In the genomic region with DNA sequence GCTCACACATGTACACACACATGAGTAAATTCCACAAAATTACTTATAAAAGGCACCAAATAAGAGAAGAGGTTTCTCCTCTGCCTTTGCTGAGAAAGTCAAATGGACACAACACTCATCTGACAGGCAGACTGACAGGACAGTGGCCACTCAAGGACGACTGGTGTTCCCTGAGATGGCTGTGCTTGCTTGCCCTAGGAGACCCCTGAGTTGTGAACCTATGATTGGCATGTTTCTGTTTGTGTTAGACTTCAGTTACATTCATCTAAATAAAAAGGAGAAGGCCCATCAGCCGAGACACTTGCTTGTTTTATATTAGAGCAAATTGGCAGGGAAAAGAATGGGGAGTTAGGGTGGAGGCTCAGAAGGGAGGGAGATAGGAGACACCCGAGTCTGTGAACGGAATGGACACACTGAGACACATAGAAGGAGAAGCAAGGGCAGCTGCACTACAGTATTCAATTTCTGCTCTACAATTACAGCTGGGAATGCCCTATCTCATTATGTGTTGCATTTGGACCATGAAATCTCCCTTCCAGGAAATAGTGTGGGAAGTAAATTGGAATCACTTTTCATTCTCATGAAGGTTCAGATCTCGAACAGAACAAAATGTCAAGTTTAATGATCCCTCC, we compare ENCODE assay signal across 20 mouse cellular contexts.
DNase-seq lines count a peak whose midpoint lies in the region; ATAC-seq and TF ChIP-seq lines count a peak whose summit lies in the region.
"Had no signal": no experiment of that assay in that cellular context is flagged by ENCODE, and none has a peak within 500 bp of the region (broad histone marks: within the 10 kb centered on the region; RNA-seq: fewer than 3 reads in every experiment).

No protein-coding gene starts in this region.

- 56% methylated on average over 5 of the region's 5 CpGs for WGBS in heart, adult 2 months
- WGBS in kidney, embryonic 15.5 days: 31% methylated on average over 5 of the region's 5 CpGs
- WGBS in kidney, adult 2 months: 27% methylated on average over 5 of the region's 5 CpGs
- WGBS in neural tube, embryonic 13.5 days: 71% methylated on average over 5 of the region's 5 CpGs

- no peak for TF ChIP-seq EP300 in heart, adult 2 months (IDR thresholded peaks at IDR 0.05; ENCODE audit: insufficient read depth, low read depth, low read length)

- no peak overlapping the region for H3K9ac ChIP-seq in heart, adult 2 months (ENCODE audit: low read depth, low read length)
- no peak overlapping the region for H3K9ac ChIP-seq in kidney, embryonic 15.5 days
- no peak overlapping the region for H3K9ac ChIP-seq in neural tube, embryonic 13.5 days
- H3K9ac ChIP-seq: embryonic facial prominence, embryonic 15.5 days; heart, embryonic 12.5 days; intestine, embryonic 15.5 days had no signal

- no peak overlapping the region for H3K4me3 ChIP-seq in heart, adult 2 months
- no peak overlapping the region for H3K4me3 ChIP-seq in kidney, embryonic 15.5 days (replicated peaks)
- H3K4me3 ChIP-seq in kidney, adult 2 months (ENCODE audit: insufficient read depth, low read depth, low read length): no peak overlapping the region
- H3K4me3 ChIP-seq in neural tube, embryonic 13.5 days: no peak overlapping the region
- H3K4me3 ChIP-seq: embryonic facial prominence, embryonic 15.5 days; erythroblast, embryonic 14.5 days; forebrain, embryonic 10.5 days; heart, embryonic 12.5 days; intestine, embryonic 15.5 days had no signal

- intact Hi-C loops in heart, adult 2 months (cut with DNase I): no loop called here

- no peak for TF ChIP-seq CTCF in heart, adult 2 months (IDR thresholded peaks at IDR 0.05)
- TF ChIP-seq CTCF in kidney, adult 2 months (conservative IDR thresholded peaks at IDR 0.05; ENCODE audit: insufficient read depth, insufficient read length, low read depth, low read length): no peak

- no peak overlapping the region for H3K27ac ChIP-seq in heart, adult 2 months
- no peak overlapping the region for H3K27ac ChIP-seq in kidney, embryonic 15.5 days
- no peak overlapping the region for H3K27ac ChIP-seq in kidney, adult 2 months (ENCODE audit: insufficient read depth, low read depth, low read length)
- H3K27ac ChIP-seq in neural tube, embryonic 13.5 days (replicated peaks): 0 out of 2 replicates have a peak overlapping the region, but pooled peaks have one; percentile 9
- H3K27ac ChIP-seq: embryonic facial prominence, embryonic 15.5 days; forebrain, embryonic 10.5 days; intestine, embryonic 15.5 days had no signal

- H3K79me2 ChIP-seq in heart, adult 2 months (replicated peaks; ENCODE audit: control insufficient read depth, insufficient read depth, low read length): no peaks in the 10 kb centered on the region

- H3K9me3 ChIP-seq in kidney, embryonic 15.5 days (replicated peaks): no peaks in the 10 kb centered on the region
- H3K9me3 ChIP-seq in neural tube, embryonic 13.5 days: no peaks in the 10 kb centered on the region
- H3K9me3 ChIP-seq: embryonic facial prominence, embryonic 15.5 days; forebrain, embryonic 10.5 days; heart, embryonic 12.5 days; intestine, embryonic 15.5 days had no signal

- no peak for TF ChIP-seq POLR2A in heart, adult 2 months (IDR thresholded peaks at IDR 0.05; ENCODE audit: insufficient read depth, low read depth, low read length)
- TF ChIP-seq POLR2A in kidney, adult 2 months (IDR thresholded peaks at IDR 0.05; ENCODE audit: low read depth, low read length): no peak

- peak; percentile 77 for ATAC-seq in kidney, embryonic 15.5 days (replicated peaks; ENCODE audit: low FRiP score)
- no peak for ATAC-seq in neural tube, embryonic 13.5 days (ENCODE audit: low read depth)
- ATAC-seq: forebrain, embryonic 16.5 days; intestine, embryonic 15.5 days had no signal

- H3K4me1 ChIP-seq in heart, adult 2 months (ENCODE audit: control insufficient read depth, insufficient read depth, low read length): no peaks in the 10 kb centered on the region
- no peaks in the 10 kb centered on the region for H3K4me1 ChIP-seq in kidney, embryonic 15.5 days
- no peaks in the 10 kb centered on the region for H3K4me1 ChIP-seq in kidney, adult 2 months (ENCODE audit: control insufficient read depth, insufficient read depth, low read length)
- no peaks in the 10 kb centered on the region for H3K4me1 ChIP-seq in neural tube, embryonic 13.5 days (replicated peaks)
- H3K4me1 ChIP-seq: embryonic facial prominence, embryonic 15.5 days; forebrain, embryonic 10.5 days; heart, embryonic 12.5 days; intestine, embryonic 15.5 days had no signal

- no peaks in the 10 kb centered on the region for H3K36me3 ChIP-seq in heart, adult 2 months (ENCODE audit: control insufficient read depth, insufficient read depth, low read length)
- H3K36me3 ChIP-seq in kidney, embryonic 15.5 days: no peaks in the 10 kb centered on the region
- no peaks in the 10 kb centered on the region for H3K36me3 ChIP-seq in kidney, adult 2 months (ENCODE audit: control insufficient read depth, insufficient read depth, low read length)
- no peaks in the 10 kb centered on the region for H3K36me3 ChIP-seq in neural tube, embryonic 13.5 days
- H3K36me3 ChIP-seq: embryonic facial prominence, embryonic 15.5 days; forebrain, embryonic 10.5 days; heart, embryonic 12.5 days; intestine, embryonic 15.5 days had no signal

- no peaks in the 10 kb centered on the region for H3K27me3 ChIP-seq in heart, adult 2 months (ENCODE audit: control insufficient read depth, insufficient read depth, low read length)
- no peaks in the 10 kb centered on the region for H3K27me3 ChIP-seq in kidney, embryonic 15.5 days
- H3K27me3 ChIP-seq in kidney, adult 2 months (replicated peaks; ENCODE audit: control insufficient read depth, insufficient read depth, low read length): no peaks in the 10 kb centered on the region
- H3K27me3 ChIP-seq in neural tube, embryonic 13.5 days: no peaks in the 10 kb centered on the region
- H3K27me3 ChIP-seq: CH12.LX; embryonic facial prominence, embryonic 15.5 days; heart, embryonic 12.5 days; intestine, embryonic 15.5 days had no signal

- DNase-seq in heart, adult 11 months: peak; percentile 70
- DNase-seq in heart, adult 2 months: no peak
- DNase-seq in kidney, adult 2 months: no peak
- DNase-seq in neural tube, embryonic 10.5 days (ENCODE audit: extremely low spot score, low spot score): no peak
- peak; percentile 38 for DNase-seq in retina, postnatal 1 day
- DNase-seq in adipocyte (ENCODE audit: low spot score): no peak
- DNase-seq: adrenal gland, postnatal 10 days; cerebellum, adult 18-20 months; cerebellum, adult 9-11 months; cerebellum, postnatal 36 days; gastrocnemius, postnatal 10 days had no signal

- no peak overlapping the region for H3K4me2 ChIP-seq in kidney, embryonic 15.5 days
- no peak overlapping the region for H3K4me2 ChIP-seq in neural tube, embryonic 13.5 days
- H3K4me2 ChIP-seq: embryonic facial prominence, embryonic 15.5 days; heart, embryonic 12.5 days; intestine, embryonic 15.5 days had no signal

Comparison
In these comparisons a context has a peak if more than half of its experiments do, and no peak if none do; other contexts are left out.
1. DNase-seq: peak in heart, adult 11 months (single experiment) and retina, postnatal 1 day (single experiment); none in heart, adult 2 months (0 of 2), kidney, adult 2 months (single experiment), neural tube, embryonic 10.5 days (single experiment) and adipocyte (single experiment).